Mouse (Mus musculus): Measurements from ENCODE around the gene Rpa1.
"Not testable (repeated sequence)": the region's sequence is repeated elsewhere in the genome, so short reads cannot be mapped to it uniquely, and the experiment has no call there.

Gene Rpa1

DNA sequence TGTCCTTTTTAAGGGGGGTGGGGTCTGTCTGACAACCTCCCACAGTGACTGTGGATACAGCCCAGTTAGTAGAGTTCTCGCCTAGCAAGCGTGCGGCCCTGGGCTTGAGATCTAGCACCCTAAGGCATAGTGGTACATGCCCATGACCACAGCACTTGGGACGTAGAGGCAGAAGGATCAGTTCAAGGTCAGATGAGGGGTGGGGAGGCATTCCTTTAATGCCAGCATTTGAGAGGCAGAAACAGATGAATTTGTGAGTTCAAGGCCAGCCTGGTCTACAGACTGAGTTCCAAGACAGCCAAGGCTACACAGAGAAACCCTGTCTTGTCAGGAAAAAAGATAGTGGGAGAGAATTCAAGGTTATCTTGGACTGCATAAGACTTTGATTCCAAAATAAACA is 61.3 kb downstream of the Rpa1 start:
- DNase-seq (ENCODE audit: low read depth, low spot score), result peak; percentile 34

GRCm38 (mm10) chr11:75285893-75286467 is 62.1 kb downstream of the Rpa1 start:
- no peak for DNase-seq (ENCODE audit: low read depth, low spot score)

GRCm38 (mm10) chr11:75283784-75284183 is 64.3 kb downstream of the Rpa1 start:
- not testable (repeated sequence) for DNase-seq (ENCODE audit: low read depth, low spot score)

DNA sequence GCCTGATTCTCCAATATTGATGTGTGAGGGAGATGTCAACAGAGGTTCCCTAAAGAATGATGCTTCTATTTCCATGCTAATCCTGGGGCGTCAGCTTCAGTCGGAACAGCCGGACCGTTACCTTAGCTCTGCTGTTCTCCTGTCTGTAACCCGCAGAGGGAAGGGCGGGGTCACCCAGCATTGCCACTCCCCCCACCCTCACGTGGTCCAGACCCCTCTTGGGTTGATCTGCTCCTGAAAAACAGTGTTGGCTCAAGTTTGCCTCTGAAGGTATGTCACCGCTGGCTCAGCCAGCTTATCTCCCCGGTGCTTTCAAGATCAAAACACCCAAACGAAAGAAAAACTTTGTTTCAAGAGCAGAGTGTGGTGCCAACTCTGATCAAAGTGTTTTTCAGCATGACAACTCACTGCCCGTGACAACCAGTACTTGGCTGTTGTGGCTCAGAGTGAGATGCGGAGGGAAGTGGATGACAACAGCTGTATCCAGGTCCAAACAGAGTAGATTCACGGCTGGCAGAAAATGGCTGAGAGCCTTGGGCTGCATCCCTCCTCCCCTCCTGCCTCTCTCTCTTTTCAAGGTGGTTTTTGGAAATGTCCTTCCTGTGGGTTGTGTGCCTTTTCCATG is 65.5 kb downstream of the Rpa1 start:
- peak; percentile 82 for DNase-seq (ENCODE audit: low read depth, low spot score)

GRCm38 (mm10) chr11:75281380-75282256 is 66.5 kb downstream of the Rpa1 start:
- no peak for DNase-seq (ENCODE audit: low read depth, low spot score)

- no peak for DNase-seq (ENCODE audit: low read depth, low spot score)
Measured at GRCm38 (mm10) chr11:75280435-75281001, 67.6 kb downstream of the Rpa1 start.

- DNase-seq (ENCODE audit: low read depth, low spot score), result no peak
Measured at GRCm38 (mm10) chr11:75280066-75280410, 68.1 kb downstream of the Rpa1 start.

- DNase-seq (ENCODE audit: low read depth, low spot score), result peak; percentile 58
Measured at GRCm38 (mm10) chr11:75279342-75280065, 68.6 kb downstream of the Rpa1 start.

DNA sequence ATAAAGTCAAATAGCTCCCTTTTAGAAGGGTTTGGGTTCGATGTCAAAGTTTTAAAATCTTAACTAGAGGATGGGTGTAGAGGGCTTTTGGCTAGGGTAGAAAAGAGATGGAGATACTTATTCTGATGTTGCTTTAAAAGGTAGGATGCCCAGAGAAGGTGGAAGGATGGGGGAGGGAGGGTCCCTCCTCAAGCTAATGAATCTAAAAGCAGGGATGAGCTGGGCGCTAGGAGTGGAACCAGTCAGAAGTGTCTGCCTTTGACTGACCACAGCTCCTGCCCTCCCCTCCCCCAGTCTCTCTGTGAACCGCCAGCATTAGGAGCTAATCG is 69.1 kb downstream of the Rpa1 start:
- no peak for DNase-seq (ENCODE audit: low read depth, low spot score)

- DNase-seq (ENCODE audit: low read depth, low spot score), result no peak
Measured at GRCm38 (mm10) chr11:75278115-75278514, 70.0 kb downstream of the Rpa1 start.

- no peak for DNase-seq (ENCODE audit: low read depth, low spot score)
Measured at GRCm38 (mm10) chr11:75275035-75275434, 73.1 kb downstream of the Rpa1 start.

DNA sequence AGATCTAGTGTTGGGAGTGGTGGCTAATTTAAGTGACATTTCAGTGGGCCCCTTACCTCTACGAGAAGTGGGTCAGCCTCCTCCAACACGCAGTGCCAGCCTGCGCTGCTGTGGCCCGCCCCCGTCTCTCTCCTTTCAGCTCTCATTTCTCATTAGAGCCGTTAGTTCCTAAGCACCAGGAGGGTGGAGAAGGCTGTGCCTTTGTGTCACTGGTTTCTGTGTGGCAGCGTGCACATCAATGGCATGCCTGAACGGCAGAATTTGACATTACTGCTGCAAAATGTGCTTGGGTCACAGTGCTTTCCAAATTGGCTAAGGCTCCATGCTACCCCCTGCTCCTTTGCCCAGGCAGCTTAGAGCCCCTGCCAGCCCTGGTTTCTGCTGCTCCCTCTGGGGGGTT is 74.7 kb downstream of the Rpa1 start:
- no peak for DNase-seq (ENCODE audit: low read depth, low spot score)

DNA sequence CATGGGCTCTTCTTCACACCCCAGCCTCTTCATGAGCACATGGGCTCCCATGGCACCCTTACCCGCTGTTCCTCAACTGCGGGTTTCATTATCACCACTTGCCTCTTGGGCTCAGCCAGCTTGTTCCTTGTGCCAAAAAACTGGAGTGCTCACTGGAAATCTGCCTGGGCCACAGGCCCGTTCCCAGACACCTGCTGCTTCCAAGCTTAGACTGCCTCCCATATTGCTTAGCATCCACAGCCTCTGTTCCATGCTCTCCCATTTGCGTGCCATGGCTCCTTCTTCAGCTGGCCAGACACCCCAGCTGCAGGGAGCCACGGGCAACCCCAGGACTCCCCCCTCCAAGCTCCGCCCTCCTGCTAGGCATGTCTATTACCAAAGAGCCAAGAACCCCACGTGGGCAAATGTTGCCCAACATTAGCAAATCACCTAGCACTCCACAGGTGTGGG is 77.1 kb downstream of the Rpa1 start:
- no peak for DNase-seq (ENCODE audit: low read depth, low spot score)

- no peak for DNase-seq (ENCODE audit: low read depth, low spot score)
Measured at GRCm38 (mm10) chr11:75270276-75270984, 77.7 kb downstream of the Rpa1 start.

DNA sequence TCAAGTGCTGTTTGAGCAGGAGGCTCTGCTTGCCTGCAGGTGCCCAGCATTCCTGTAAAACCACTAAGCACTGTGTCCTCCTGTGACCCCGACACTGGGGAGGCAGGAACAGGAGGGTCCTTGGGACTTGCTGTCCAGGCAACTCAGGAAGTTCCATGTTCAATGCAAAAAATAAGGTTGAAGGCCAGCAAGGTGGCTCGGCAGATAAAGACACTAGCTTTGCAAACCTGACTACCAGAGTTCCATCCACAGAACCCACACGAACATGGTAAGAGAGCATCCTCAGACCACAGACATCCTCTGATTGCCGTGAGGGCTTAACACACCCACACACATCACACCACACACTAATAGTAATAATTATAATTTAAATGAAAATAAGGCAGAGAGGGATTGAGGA is 78.9 kb downstream of the Rpa1 start:
- no peak for DNase-seq (ENCODE audit: low read depth, low spot score)

- DNase-seq (ENCODE audit: low read depth, low spot score), result no peak
Measured at GRCm38 (mm10) chr11:75268492-75268891, 79.6 kb downstream of the Rpa1 start.

DNA sequence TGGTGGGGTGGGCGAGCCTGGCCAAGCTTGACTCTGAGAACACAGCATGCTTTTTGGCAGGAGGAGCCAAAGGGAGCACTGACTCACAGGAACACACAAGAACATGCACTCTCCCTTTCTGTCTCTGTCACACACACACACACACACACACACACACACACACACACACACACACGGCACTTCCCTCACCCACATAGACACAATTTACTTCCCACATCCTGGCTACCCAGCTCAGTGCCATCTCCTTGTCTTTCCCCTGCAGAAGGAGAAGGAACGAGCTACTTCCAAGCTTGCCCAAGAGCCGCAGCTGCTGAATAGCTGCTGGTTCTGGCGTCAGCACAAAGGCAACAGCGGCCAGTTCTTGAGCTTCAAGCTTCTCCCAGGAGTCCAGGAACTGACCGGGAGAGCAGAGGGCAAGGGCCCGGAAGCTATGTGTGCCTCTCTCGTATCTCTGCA is 80.3 kb downstream of the Rpa1 start:
- DNase-seq (ENCODE audit: low read depth, low spot score), result no peak

- DNase-seq (ENCODE audit: low read depth, low spot score), result no peak
Measured at GRCm38 (mm10) chr11:75265545-75265944, 82.6 kb downstream of the Rpa1 start.

DNA sequence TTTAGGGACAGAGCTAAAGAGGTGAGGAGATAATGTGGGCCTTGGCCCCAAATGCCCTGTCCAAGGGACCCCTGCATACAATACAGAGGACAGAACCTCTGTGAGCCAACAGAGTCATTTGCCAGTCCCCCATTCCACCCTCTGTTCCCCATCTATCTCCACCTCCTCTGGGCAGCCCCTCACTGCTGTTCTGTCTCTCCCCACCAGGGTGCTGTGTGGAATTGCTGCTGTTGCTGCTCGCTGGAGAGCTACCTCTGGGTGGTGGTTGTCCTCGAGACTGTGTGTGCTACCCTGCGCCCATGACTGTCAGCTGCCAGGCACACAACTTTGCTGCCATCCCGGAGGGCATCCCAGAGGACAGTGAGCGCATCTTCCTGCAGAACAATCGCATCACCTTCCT is 83.6 kb downstream of the Rpa1 start:
- DNase-seq (ENCODE audit: low read depth, low spot score), result peak; percentile 36

DNA sequence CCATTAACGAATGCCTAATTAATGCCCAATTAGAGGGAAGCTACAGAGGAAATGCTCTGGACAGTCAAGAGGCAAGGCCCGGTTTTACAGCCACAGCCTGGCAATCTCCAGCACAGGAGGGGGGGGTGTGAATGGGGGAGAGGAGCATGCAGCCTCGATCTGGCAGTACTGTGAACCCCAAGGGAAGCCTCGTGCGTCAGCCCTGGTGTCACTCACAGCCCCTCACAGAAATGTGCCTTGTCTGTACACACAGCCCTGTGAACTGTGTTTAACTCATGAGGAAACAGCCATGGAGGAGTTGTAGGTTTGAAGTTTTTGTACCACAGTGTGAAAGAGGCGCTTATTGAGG is 84.2 kb downstream of the Rpa1 start:
- no peak for DNase-seq (ENCODE audit: low read depth, low spot score)

- no peak for DNase-seq (ENCODE audit: low read depth, low spot score)
Measured at GRCm38 (mm10) chr11:75263274-75263963, 84.7 kb downstream of the Rpa1 start.
